Mouse (Mus musculus): ENCODE measurements around the gene Zfp592. TPM values are rescaled to one million over a fixed set of nuclear protein-coding genes. Genes with fewer than 3 reads are reported as not detected.
A peak's percentile ranks its signal among the peaks of the same experiment; 100 is the strongest.

Zfp592 gene
- polyA plus RNA-seq, 1 experiment from 2014 or later = 4.2 TPM

DNA sequence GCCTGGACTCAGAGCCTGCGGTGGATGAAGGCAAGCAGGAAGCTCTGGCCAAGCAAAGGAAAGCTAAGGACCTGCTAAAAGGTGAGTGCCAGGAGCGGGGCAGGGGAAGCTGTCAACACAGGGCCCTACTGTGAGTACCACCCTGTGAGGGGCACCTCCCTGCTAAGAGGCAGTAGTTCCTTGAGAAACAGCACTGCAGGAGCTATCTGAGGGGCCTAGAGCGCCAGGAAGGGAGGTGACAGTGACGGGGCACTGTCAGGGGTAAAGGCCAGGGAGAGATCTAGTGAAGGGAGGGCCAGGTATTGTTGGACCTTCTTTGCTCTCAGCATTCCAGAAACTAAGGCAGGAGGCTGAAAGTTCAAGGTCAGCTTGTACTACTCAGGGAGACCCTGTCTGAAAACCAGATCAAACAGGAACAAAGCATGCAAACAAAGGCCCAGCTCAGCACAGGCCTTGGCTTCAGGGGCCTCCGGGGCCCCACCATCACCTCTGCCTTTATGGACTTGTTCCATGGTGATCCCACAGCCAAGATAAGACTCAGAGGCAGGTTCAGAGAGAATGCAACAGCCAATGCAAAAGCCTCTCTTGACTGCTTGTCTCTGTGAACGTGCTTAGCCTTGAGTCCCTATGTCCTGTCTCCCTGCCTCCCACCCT lies 100.8 kb downstream of the Zfp592 start:
- WGBS = 36% methylated on average over 6 of the region's 6 CpGs
- no peaks in the 10 kb centered on the region for H3K9me3 ChIP-seq (ENCODE audit: control insufficient read depth)
- no peak overlapping the region for H3K4me3 ChIP-seq (ENCODE audit: low read depth, low read length)
- no peaks in the 10 kb centered on the region for H3K36me3 ChIP-seq (ENCODE audit: control insufficient read depth, insufficient read depth)
- H3K9ac ChIP-seq (ENCODE audit: low read depth, low read length) = no peak overlapping the region
- no peak for TF ChIP-seq CTCF (IDR thresholded peaks at IDR 0.05; ENCODE audit: low read depth)
- no peaks in the 10 kb centered on the region for H3K27me3 ChIP-seq (replicated peaks; ENCODE audit: control insufficient read depth, insufficient read depth, low read length)
- peak overlapping the region; percentile 55 for H3K27ac ChIP-seq (ENCODE audit: low read depth, low read length)
- ATAC-seq = peak; percentile 80
- H3K4me2 ChIP-seq (replicated peaks; ENCODE audit: low read depth) = no peak overlapping the region
- peaks cover 6% of the 10 kb centered on the region; the same call in 1 of the 2 replicates for H3K4me1 ChIP-seq (replicated peaks; ENCODE audit: control insufficient read depth, insufficient read depth, low read length)

Other genes with a start within 250 kb of the Zfp592 start
- 32.3 and 34.1 TPM in 2 replicates for gene Iqgap1, start 167.7 kb upstream of the Zfp592 start, polyA plus RNA-seq (2015; fragmentation: Nextera tagmentation; extraction: Ambion mirVana)
- 0.68 and 0.80 TPM in 2 replicates for gene Zscan2, start 132.8 kb upstream of the Zfp592 start, polyA plus RNA-seq (2015; fragmentation: Nextera tagmentation; extraction: Ambion mirVana)
- 9.3 and 9.6 TPM in 2 replicates for gene Wdr73, start 92.4 kb upstream of the Zfp592 start, polyA plus RNA-seq (2015; fragmentation: Nextera tagmentation; extraction: Ambion mirVana)
- 2.1 and 2.8 TPM in 2 replicates for gene Nmb, start 88.6 kb upstream of the Zfp592 start, polyA plus RNA-seq (2015; fragmentation: Nextera tagmentation; extraction: Ambion mirVana)
- gene Sec11a, start 45.9 kb upstream of the Zfp592 start, polyA plus RNA-seq (2015; fragmentation: Nextera tagmentation; extraction: Ambion mirVana) = 140 and 142 TPM in 2 replicates
- 0.86 and 1.0 TPM in 2 replicates for gene Alpk3, start 63.9 kb downstream of the Zfp592 start, polyA plus RNA-seq (2015; fragmentation: Nextera tagmentation; extraction: Ambion mirVana)
- gene Slc28a1, start 121.1 kb downstream of the Zfp592 start, polyA plus RNA-seq (2015; fragmentation: Nextera tagmentation; extraction: Ambion mirVana) = 0.59 and 1.0 TPM in 2 replicates
- 3.6 and 3.8 TPM in 2 replicates for gene Pde8a, start 219.9 kb downstream of the Zfp592 start, polyA plus RNA-seq (2015; fragmentation: Nextera tagmentation; extraction: Ambion mirVana)

All from intestine, postnatal 0 days (tissue).